ENCODE assay signal across 1 mouse cellular context in genomic region chr2:43835931-43836330, GRCm38 (mm10).
TF ChIP-seq lines count a peak whose summit lies in the region.

No protein-coding gene starts in this region.

TF ChIP-seq in MEL, 35 proteins besides CTCF, POLR2A, EP300 and RAD21 (continued from another document):
- TF ChIP-seq POLR2AphosphoS5 (IDR thresholded peaks at IDR 0.05; ENCODE audit: borderline replicate concordance, low read depth, low read length) (no peak), E2F4 (IDR thresholded peaks at IDR 0.05; ENCODE audit: borderline replicate concordance, low read depth, low read length) (no peak), MAFK (IDR thresholded peaks at IDR 0.05; ENCODE audit: borderline replicate concordance, low read depth, low read length) (peak; percentile 76; the same call in 1 of the 2 replicates), CHD2 (IDR thresholded peaks at IDR 0.05; ENCODE audit: low read length) (no peak), NELFE (IDR thresholded peaks at IDR 0.05; ENCODE audit: low read depth, low read length) (no peak), JUND (IDR thresholded peaks at IDR 0.05; ENCODE audit: low read depth, low read length) (0 out of 2 replicates have a peak, but pooled peaks have one; percentile 50), MEF2A (IDR thresholded peaks at IDR 0.05; ENCODE audit: extremely low read depth, insufficient replicate concordance, low read depth, low read length, poor library complexity, severe bottlenecking) (no peak), KAT2A (conservative IDR thresholded peaks at IDR 0.05; ENCODE audit: low read depth, low read length) (no peak), ZKSCAN1 (IDR thresholded peaks at IDR 0.05; ENCODE audit: low read depth, low read length) (no peak), SMC3 (IDR thresholded peaks at IDR 0.05; ENCODE audit: low read depth, low read length) (no peak), GATA1 (IDR thresholded peaks at IDR 0.05; ENCODE audit: low read depth, low read length) (peak; percentile 99), TAL1 (IDR thresholded peaks at IDR 0.05; ENCODE audit: low read length) (peak; percentile 93), MAX (IDR thresholded peaks at IDR 0.05; ENCODE audit: low read length) (no peak), ELF1 (IDR thresholded peaks at IDR 0.05; ENCODE audit: low read depth, low read length) (peak; percentile 54; the same call in 1 of the 2 replicates), SIN3A (IDR thresholded peaks at IDR 0.05; ENCODE audit: low read length) (peak; percentile 67), USF1 (IDR thresholded peaks at IDR 0.05; ENCODE audit: low read depth, low read length) (no peak), HCFC1 (IDR thresholded peaks at IDR 0.05; ENCODE audit: low read depth, low read length) (no peak), TCF12 (IDR thresholded peaks at IDR 0.05; ENCODE audit: low read depth, low read length) (peak; percentile 99), GABPA (IDR thresholded peaks at IDR 0.05; ENCODE audit: low read depth, low read length) (no peak), ZMIZ1 (IDR thresholded peaks at IDR 0.05; ENCODE audit: low read depth, low read length) (no peak), USF2 (IDR thresholded peaks at IDR 0.05; ENCODE audit: borderline replicate concordance in 1 of 2, insufficient read depth in 1 of 2, low read depth in 1 of 2, low read length in 2 of 2) (no peak), CHD1 (IDR thresholded peaks at IDR 0.05; ENCODE audit: low read depth, low read length) (no peak), MYC (IDR thresholded peaks at IDR 0.05; ENCODE audit: low read depth, low read length) (peak; percentile 53; the same call in 1 of the 2 replicates)
TF ChIP-seq in MEL: peak in this region for 13.
